Mouse (Mus musculus): ENCODE data around the gene Uba7. TPM values are rescaled to one million over a fixed set of nuclear protein-coding genes. Genes with fewer than 3 reads are reported as not detected.

The Uba7 gene
- polyA plus RNA-seq, 1 experiment from 2014 or later: 28.1 TPM

DNA sequence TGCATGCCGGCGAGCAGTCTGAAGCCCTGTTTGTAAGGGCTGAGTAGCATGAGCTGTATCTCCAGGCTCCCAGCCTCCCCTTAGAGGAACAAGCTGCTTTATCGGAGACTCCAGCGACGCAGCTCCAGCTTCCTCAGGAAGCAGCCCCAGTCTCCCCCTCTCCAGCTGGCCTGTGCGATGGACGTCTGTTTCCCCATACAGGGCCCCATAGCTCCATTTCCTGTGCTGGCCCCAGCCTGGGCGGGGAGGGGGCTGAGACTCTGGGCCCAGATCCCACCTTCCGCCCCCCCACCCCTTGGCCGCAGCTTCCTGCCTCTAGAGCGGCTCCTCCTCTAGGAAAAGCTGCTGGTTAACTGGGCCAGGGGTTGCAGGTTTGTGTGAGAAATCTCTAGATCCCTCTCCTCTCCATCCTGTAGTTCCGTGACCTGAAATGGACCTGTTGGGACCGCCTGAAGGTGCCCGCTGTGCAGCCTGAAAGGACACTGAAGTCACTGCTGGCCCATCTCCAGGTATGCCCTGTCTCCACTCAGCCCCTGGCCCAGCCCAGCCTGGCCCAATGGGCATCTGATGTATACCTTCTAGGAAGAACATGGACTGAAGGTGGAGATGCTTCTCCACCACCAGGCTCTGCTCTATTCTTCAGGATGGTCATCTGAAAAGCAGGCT is 7.5 kb downstream of the Uba7 start, which contains the start of gene Gm20661:
TSS of gene Gm20661 (plus strand) at position 378 of the 666 bp plus-strand sequence.
- peak; percentile 66 for ATAC-seq (ENCODE audit: insufficient number of reproducible peaks, insufficient read depth, low FRiP score, low TSS enrichment, low read depth)

DNA sequence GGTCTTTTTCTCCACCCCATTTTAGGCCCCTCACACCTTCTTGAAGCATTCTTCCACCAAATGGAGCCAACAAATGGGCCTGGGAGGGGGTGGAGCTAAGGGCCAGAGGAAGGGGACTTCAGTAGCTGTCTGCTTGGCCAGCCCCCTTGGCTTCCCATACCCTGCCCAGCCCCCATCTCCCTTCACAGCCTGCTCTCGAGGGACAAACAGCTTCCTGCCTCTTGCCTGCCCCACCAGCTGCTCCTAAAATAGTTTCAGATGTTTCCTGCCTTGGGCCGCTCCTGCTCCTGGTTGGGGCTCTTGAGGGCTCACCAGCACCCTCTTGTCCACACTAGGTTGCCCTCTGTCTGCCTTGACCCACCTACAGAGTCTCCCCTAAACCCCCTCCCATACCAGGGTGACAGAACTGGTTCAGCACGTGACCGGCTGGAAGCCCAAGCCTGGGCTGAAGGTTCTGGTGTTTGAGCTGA is 8.2 kb downstream of the Uba7 start:
- peak overlapping the region; percentile 89 for H3K4me2 ChIP-seq
- H3K27ac ChIP-seq: peak overlapping the region; percentile 100
- H3K9ac ChIP-seq: peak overlapping the region; percentile 90
- peaks cover 64% of the 10 kb centered on the region for H3K4me1 ChIP-seq
- H3K36me3 ChIP-seq: no peaks in the 10 kb centered on the region
- peak overlapping the region; percentile 80 for H3K4me3 ChIP-seq
- WGBS: 10% methylated on average over 4 of the region's 4 CpGs
- ATAC-seq (ENCODE audit: insufficient number of reproducible peaks, insufficient read depth, low FRiP score, low TSS enrichment, low read depth): peak; percentile 43; the same call in 1 of the 2 replicates
- no peaks in the 10 kb centered on the region for H3K9me3 ChIP-seq
- no peaks in the 10 kb centered on the region for H3K27me3 ChIP-seq

More for the DNA sequence above, 7.5 kb downstream of the Uba7 start, which contains the start of gene Gm20661:
- Histone ChIP-seq H3K4me3 (peak within 1 kb of the TSS; percentile 80), H3K4me2 (peak within 1 kb of the TSS; percentile 89), H3K9ac (peak within 1 kb of the TSS; percentile 90), H3K36me3 (no peaks in the 10 kb centered on the region), H3K9me3 (no peaks in the 10 kb centered on the region), H3K4me1 (peaks cover 62% of the 10 kb centered on the region), H3K27me3 (no peaks in the 10 kb centered on the region), H3K27ac (peak within 1 kb of the TSS; percentile 100)
- WGBS: 13% methylated on average over 14 of the region's 14 CpGs

DNA sequence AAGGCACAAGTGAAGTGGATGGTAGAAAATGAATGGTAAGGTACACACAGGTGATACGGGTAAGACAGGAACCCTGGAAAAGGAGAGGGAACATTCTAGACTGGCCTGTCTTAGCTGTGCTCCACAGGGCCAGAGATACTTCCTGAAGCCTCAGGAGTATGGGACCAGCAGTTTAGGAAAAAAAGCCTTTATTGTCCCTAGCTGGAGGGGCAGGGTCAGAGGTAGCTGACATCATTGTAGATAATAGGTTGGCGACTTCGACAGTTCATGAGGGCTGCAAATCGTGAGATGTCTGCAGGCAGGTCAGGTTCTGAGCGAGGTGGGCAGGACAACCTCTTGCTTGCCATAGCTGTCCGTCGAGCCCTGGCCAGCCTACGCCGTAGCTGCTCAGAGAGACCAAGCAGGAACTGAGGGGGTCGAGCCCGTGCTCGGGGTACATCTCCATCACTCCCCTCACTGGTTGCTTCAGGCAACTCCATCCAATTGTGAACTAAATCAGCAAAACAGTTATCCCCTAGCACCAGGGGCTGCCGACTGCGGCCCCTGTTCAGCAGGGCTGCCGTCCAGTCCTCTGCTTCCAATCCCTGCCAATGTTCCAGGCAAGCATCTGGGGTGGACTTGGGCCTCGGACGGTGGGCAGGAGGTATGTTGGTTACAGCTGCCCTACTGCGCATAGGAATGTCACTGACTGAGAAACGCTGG is 8.9 kb downstream of the Uba7 start:
- peak overlapping the region; percentile 80 for H3K4me3 ChIP-seq
- peak overlapping the region; percentile 90 for H3K9ac ChIP-seq
- no peaks in the 10 kb centered on the region for H3K27me3 ChIP-seq
- H3K36me3 ChIP-seq: no peaks in the 10 kb centered on the region
- H3K27ac ChIP-seq: peak overlapping the region; percentile 100
- H3K4me1 ChIP-seq: peaks cover 64% of the 10 kb centered on the region
- no peak for ATAC-seq (ENCODE audit: insufficient number of reproducible peaks, insufficient read depth, low FRiP score, low TSS enrichment, low read depth)
- WGBS: 26% methylated on average over 19 of the region's 19 CpGs
- peak overlapping the region; percentile 89 for H3K4me2 ChIP-seq
- no peaks in the 10 kb centered on the region for H3K9me3 ChIP-seq

DNA sequence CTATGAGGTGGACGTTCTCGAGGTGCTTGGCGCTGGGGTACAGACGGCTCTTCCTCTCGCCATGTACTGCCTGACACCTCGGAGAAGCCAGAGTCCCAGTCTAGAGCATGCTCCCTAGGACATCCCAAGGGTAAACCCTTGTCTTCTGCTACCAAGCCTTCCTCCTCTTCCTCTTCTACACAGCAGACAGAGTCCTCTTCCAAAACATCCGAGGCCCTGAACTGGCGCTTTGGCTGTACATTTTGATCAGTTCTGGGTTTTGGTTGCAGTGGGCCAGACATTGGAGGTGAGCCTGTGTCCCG is 9.4 kb downstream of the Uba7 start:
- Histone ChIP-seq H3K4me2 (peak overlapping the region; percentile 89), H3K4me3 (peak overlapping the region; percentile 80), H3K9ac (peak overlapping the region; percentile 90), H3K9me3 (no peaks in the 10 kb centered on the region), H3K27me3 (no peaks in the 10 kb centered on the region), H3K4me1 (peaks cover 64% of the 10 kb centered on the region), H3K36me3 (no peaks in the 10 kb centered on the region), H3K27ac (peak overlapping the region; percentile 100)
- WGBS: 24% methylated on average over 9 of the region's 9 CpGs
- ATAC-seq (ENCODE audit: insufficient number of reproducible peaks, insufficient read depth, low FRiP score, low TSS enrichment, low read depth): no peak

DNA sequence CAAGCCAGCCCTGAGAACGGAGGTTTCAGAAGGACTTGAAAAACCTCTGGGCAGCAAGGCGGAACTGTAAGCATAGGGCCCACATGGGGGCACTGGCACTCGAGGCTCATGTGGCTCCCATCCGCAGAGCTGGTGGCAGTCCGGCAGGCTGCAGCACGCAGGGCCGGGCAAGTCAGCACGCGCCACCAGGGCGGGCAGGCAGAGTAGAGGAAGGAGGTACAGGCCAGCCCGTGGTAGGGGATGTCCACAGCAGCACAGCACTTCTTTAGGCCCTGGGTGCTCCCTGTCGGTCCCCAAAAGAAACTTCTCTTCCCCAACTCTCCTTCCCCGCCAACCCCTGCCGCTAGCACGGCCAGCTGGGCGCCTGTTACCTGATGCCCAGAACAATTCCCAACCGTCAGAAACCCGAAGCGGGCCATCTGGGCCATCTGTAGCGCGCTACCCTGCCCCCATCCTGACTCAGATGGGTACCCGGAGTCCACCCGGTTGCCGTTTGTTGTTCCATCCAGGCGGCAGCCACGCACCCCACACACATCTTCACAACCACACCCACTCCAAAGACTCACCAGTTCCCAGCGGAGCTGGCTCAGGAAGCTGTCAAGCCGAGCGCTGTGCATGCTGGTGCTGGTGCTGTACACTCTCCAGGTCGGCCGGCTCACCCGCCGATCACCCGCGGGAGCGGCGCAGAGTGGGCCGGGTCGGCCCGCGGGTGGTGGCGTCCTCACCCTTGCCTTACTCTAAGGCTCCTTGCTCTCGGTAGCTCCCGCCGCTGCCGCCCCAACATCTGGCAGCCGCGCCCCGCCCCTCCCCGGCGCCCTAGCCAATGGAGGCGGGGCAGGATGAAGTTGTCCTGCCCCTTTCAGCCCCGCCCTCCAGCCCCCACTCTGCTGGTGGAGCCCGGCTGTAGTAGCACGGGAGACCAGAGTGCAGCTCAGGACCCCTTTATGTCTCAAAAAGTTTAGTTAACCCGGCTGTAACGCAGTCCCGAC is 10.1 kb downstream of the Uba7 start, which contains the start of gene Inka1:
TSS of gene Inka1 (minus strand) at position 749 of the 989 bp plus-strand sequence.
- Histone ChIP-seq H3K36me3 (no peaks in the 10 kb centered on the region), H3K4me3 (peak within 1 kb of the TSS; percentile 80), H3K4me2 (peak within 1 kb of the TSS; percentile 89), H3K4me1 (peaks cover 59% of the 10 kb centered on the region), H3K9me3 (no peaks in the 10 kb centered on the region), H3K27me3 (no peaks in the 10 kb centered on the region), H3K9ac (peak within 1 kb of the TSS; percentile 90), H3K27ac (peak within 1 kb of the TSS; percentile 100)
- ATAC-seq (ENCODE audit: insufficient number of reproducible peaks, insufficient read depth, low FRiP score, low TSS enrichment, low read depth): peak; percentile 71
- WGBS: under 1% methylated on average over 58 of the region's 58 CpGs

DNA sequence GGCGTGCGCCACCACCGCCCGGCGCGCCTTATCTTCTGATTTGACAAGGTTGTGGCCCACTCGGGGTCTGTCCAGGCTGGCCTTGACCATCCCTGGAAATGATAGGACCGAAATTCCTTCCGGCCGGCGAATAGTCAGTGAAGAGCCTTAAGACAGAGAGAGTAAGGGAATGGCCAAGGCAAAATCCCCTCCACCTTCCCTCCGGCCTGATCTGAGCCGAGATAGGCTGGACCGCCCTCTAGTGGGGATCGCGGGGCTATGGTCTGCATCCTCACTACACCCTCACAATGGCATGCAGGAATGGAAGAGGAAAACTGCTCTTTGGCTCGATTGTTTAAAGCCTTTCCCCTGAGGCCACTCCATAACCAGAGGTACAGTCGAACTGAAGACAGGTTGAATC is 11.1 kb downstream of the Uba7 start:
- Histone ChIP-seq H3K27ac (peak overlapping the region; percentile 100), H3K4me2 (peak overlapping the region; percentile 89), H3K9ac (peak overlapping the region; percentile 90; the same call in 1 of the 2 replicates), H3K4me1 (peaks cover 49% of the 10 kb centered on the region), H3K4me3 (peak overlapping the region; percentile 80), H3K9me3 (no peaks in the 10 kb centered on the region), H3K27me3 (no peaks in the 10 kb centered on the region), H3K36me3 (no peaks in the 10 kb centered on the region)
- 3% methylated on average over 18 of the region's 18 CpGs for WGBS
- ATAC-seq (ENCODE audit: insufficient number of reproducible peaks, insufficient read depth, low FRiP score, low TSS enrichment, low read depth): no peak

DNA sequence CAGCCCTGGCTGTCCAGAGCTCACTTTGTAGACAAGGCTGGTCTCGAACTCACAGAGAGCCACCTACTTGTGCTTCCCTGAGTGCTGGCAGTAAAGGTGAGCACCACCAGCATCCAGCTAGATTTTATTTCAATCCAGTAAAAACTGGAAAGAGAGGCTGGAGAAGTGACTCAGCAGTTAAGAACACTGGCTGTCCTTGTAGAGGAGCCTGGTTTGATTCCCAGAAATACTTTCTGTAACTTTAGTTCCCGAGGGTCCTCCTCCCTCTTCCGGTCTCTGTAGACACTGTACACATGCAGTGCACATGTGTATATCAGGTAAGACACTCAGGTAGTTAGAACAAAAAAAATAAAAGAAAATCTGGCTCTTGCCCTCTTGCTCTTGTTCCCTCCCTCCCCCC is 12.6 kb downstream of the Uba7 start:
- H3K9me3 ChIP-seq: no peaks in the 10 kb centered on the region
- ATAC-seq (ENCODE audit: insufficient number of reproducible peaks, insufficient read depth, low FRiP score, low TSS enrichment, low read depth): no peak
- H3K4me2 ChIP-seq: no peak overlapping the region
- H3K27me3 ChIP-seq: no peaks in the 10 kb centered on the region
- H3K27ac ChIP-seq: peak overlapping the region; percentile 100; the same call in 1 of the 2 replicates
- no peak overlapping the region for H3K4me3 ChIP-seq
- peaks cover 42% of the 10 kb centered on the region for H3K4me1 ChIP-seq
- no peaks in the 10 kb centered on the region for H3K36me3 ChIP-seq
- 45% methylated on average over 3 of the region's 3 CpGs for WGBS
- no peak overlapping the region for H3K9ac ChIP-seq

DNA sequence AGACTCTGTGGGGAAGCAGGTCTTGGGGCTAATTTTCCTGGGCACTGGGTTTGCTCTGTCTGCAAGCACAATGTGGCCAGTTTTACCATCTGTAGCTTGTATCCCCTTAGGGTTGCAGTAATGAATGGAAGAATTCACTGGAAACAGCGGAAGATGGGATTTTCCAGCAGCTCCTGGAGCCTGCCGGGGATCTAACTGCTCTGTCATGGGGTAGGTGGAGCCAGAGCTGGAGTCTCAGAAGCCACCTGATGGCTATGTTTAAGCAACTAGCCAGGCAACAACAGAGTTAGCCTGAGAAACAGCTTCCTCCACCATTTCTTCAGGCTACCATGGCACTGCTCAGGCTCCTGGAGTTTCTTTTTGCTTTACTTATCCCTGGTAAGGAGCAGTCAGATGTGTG is 16.9 kb downstream of the Uba7 start, which contains the start of gene Cdhr4:
TSS of gene Cdhr4 (plus strand) at position 301 of the 400 bp plus-strand sequence.
- no peak within 1 kb of the TSS for H3K4me3 ChIP-seq
- peaks cover 12% of the 10 kb centered on the region for H3K4me1 ChIP-seq
- no peak within 1 kb of the TSS for H3K4me2 ChIP-seq
- H3K9me3 ChIP-seq: no peaks in the 10 kb centered on the region
- no peaks in the 10 kb centered on the region for H3K36me3 ChIP-seq
- H3K27me3 ChIP-seq: no peaks in the 10 kb centered on the region
- H3K9ac ChIP-seq: 0 out of 2 replicates have a peak within 1 kb of the TSS, but pooled peaks have one; percentile 36
- WGBS: 31% methylated on average over 2 of the region's 2 CpGs
- no peak for ATAC-seq (ENCODE audit: insufficient number of reproducible peaks, insufficient read depth, low FRiP score, low TSS enrichment, low read depth)
- H3K27ac ChIP-seq: peak within 1 kb of the TSS; percentile 13; the same call in 1 of the 2 replicates

DNA sequence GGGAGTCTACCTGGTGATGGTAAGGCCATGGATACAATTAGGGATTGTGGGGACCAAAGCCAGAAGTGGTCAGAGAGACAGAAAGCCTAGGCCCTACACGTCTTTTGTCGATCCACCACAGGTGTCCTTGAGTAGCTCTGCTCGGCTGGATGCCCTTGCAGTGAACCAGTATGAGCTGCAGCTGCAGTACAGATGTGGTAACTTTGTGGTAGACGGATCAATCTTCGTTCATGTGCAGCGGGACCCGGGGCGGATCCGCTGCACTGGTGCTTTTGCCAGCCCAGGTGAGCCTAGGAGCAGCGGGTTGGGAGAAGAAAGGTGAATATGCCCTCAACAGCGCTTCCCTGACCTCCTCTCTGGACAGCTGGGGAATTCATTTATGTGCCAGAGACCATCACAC is 17.7 kb downstream of the Uba7 start:
- no peaks in the 10 kb centered on the region for H3K9me3 ChIP-seq
- no peaks in the 10 kb centered on the region for H3K36me3 ChIP-seq
- H3K9ac ChIP-seq: 0 out of 2 replicates have a peak overlapping the region, but pooled peaks have one; percentile 36
- no peaks in the 10 kb centered on the region for H3K27me3 ChIP-seq
- no peak for ATAC-seq (ENCODE audit: insufficient number of reproducible peaks, insufficient read depth, low FRiP score, low TSS enrichment, low read depth)
- no peak overlapping the region for H3K27ac ChIP-seq
- WGBS: 77% methylated on average over 11 of the region's 11 CpGs
- no peak overlapping the region for H3K4me2 ChIP-seq
- H3K4me3 ChIP-seq: no peak overlapping the region
- peaks cover 9% of the 10 kb centered on the region for H3K4me1 ChIP-seq

DNA sequence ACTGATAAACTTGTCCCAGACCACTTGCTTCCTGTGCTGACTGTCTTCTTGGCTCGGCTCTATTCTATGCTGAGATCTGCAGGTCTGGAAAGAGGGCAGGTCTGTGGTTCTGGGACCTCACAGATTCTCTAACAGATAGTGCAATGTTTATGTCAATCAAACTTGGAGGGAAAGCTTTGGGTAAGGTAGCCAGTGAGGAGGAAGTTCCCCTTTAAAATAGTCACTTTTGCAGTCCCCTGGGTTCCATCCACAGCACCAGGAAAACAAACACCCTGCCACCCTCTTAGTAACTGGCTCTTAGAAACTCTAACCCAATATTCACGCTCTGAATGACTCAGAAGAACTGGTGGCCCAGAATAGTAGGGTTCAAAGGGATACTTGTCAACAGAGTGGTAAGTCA is 19.2 kb downstream of the Uba7 start:
- ATAC-seq (ENCODE audit: insufficient number of reproducible peaks, insufficient read depth, low FRiP score, low TSS enrichment, low read depth): no peak
- Histone ChIP-seq H3K36me3 (no peaks in the 10 kb centered on the region), H3K27ac (no peak overlapping the region), H3K27me3 (no peaks in the 10 kb centered on the region), H3K4me2 (no peak overlapping the region), H3K4me1 (peaks cover 8% of the 10 kb centered on the region), H3K9ac (no peak overlapping the region), H3K4me3 (no peak overlapping the region), H3K9me3 (no peaks in the 10 kb centered on the region)
- whole genome bisulfite sequencing: 65% methylated on average over 2 of the region's 2 CpGs

DNA sequence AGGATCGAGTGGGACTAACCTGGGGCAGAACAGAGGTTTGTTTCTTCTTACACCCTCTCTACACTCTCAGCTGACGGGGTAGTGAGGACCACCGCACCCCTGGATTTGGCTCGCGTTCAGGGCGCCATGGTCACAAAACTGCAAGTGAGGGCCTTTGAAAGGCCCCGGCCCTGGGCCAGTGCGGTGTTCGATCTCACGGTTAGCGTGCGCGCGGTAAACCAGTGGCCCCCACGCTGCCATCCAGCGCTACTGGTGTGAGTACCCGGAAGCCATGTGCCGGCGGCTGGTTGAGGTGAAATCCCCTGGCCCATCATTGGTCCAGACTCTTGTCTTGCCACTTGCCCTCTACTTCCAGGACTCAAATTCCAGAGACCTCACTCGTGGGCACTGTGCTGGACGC is 20.2 kb downstream of the Uba7 start:
- 93% methylated on average over 21 of the region's 21 CpGs for WGBS
- Histone ChIP-seq H3K27ac (no peak overlapping the region), H3K9me3 (no peaks in the 10 kb centered on the region), H3K4me2 (no peak overlapping the region), H3K27me3 (no peaks in the 10 kb centered on the region), H3K36me3 (no peaks in the 10 kb centered on the region), H3K4me1 (peaks cover 8% of the 10 kb centered on the region), H3K4me3 (no peak overlapping the region), H3K9ac (no peak overlapping the region)
- ATAC-seq (ENCODE audit: insufficient number of reproducible peaks, insufficient read depth, low FRiP score, low TSS enrichment, low read depth): no peak
